Mouse (Mus musculus): ENCODE measurements around the gene Rpl9-ps1.

Rpl9-ps1 gene

GRCm38 (mm10) chr11:83645521-83645920, at the start of gene Rpl9-ps1:
Gene Rpl9-ps1 (minus strand): TSS chr11:83645621.
- DNase-seq (ENCODE audit: low spot score in 2 of 2), result no peak

GRCm38 (mm10) chr11:83692008-83692407, 46.6 kb upstream of the Rpl9-ps1 start:
- DNase-seq (ENCODE audit: low spot score in 2 of 2), result no peak

GRCm38 (mm10) chr11:83689918-83690317, 44.5 kb upstream of the Rpl9-ps1 start:
- DNase-seq (ENCODE audit: low spot score in 2 of 2), result no peak

GRCm38 (mm10) chr11:83675665-83676064, 30.2 kb upstream of the Rpl9-ps1 start:
- no peak for DNase-seq (ENCODE audit: low spot score in 2 of 2)

- no peak for DNase-seq (ENCODE audit: low spot score in 2 of 2)
These were observed 26.3 kb upstream of the Rpl9-ps1 start for GRCm38 (mm10) chr11:83671743-83672142.

GRCm38 (mm10) chr11:83663532-83663931, 18.1 kb upstream of the Rpl9-ps1 start:
- DNase-seq (ENCODE audit: low spot score in 2 of 2), result no peak

GRCm38 (mm10) chr11:83662204-83662603, 16.8 kb upstream of the Rpl9-ps1 start, which contains the start of gene Ccl4:
Gene Ccl4 (plus strand): TSS chr11:83662584.
- no peak for DNase-seq (ENCODE audit: low spot score in 2 of 2)

- no peak for DNase-seq (ENCODE audit: low spot score in 2 of 2)
These were observed 13.4 kb upstream of the Rpl9-ps1 start for GRCm38 (mm10) chr11:83658797-83659196.

GRCm38 (mm10) chr11:83657508-83657907, 12.1 kb upstream of the Rpl9-ps1 start:
- DNase-seq (ENCODE audit: low spot score in 2 of 2), result no peak

GRCm38 (mm10) chr11:83654606-83655005, 9.2 kb upstream of the Rpl9-ps1 start:
- DNase-seq (ENCODE audit: low spot score in 2 of 2), result no peak

GRCm38 (mm10) chr11:83649305-83649841, 4.0 kb upstream of the Rpl9-ps1 start, which contains the start of gene Ccl3:
Gene Ccl3 (minus strand): TSS chr11:83649355.
- no peak for DNase-seq (ENCODE audit: low spot score in 2 of 2)

GRCm38 (mm10) chr11:83646356-83647149, 1.1 kb upstream of the Rpl9-ps1 start:
- no peak for DNase-seq (ENCODE audit: low spot score in 2 of 2)

- no peak for DNase-seq (ENCODE audit: low spot score in 2 of 2)
These were observed 4.2 kb downstream of the Rpl9-ps1 start for GRCm38 (mm10) chr11:83641216-83641615.

- DNase-seq (ENCODE audit: low spot score in 2 of 2), result peak in 1 of 2 experiments; percentile 18
These were observed 5.3 kb downstream of the Rpl9-ps1 start for GRCm38 (mm10) chr11:83640141-83640540.

- no peak for DNase-seq (ENCODE audit: low spot score in 2 of 2)
These were observed 5.9 kb downstream of the Rpl9-ps1 start for GRCm38 (mm10) chr11:83639533-83639932.

GRCm38 (mm10) chr11:83638934-83639333, 6.5 kb downstream of the Rpl9-ps1 start:
- DNase-seq (ENCODE audit: low spot score in 2 of 2), result no peak

GRCm38 (mm10) chr11:83636742-83637235, 8.6 kb downstream of the Rpl9-ps1 start:
- no peak for DNase-seq (ENCODE audit: low spot score in 2 of 2)

- no peak for DNase-seq (ENCODE audit: low spot score in 2 of 2)
These were observed 10.5 kb downstream of the Rpl9-ps1 start for GRCm38 (mm10) chr11:83634898-83635297.

- DNase-seq (ENCODE audit: low spot score in 2 of 2), result no peak
These were observed 11.0 kb downstream of the Rpl9-ps1 start for GRCm38 (mm10) chr11:83634425-83634824.

GRCm38 (mm10) chr11:83632744-83633143, 12.7 kb downstream of the Rpl9-ps1 start:
- no peak for DNase-seq (ENCODE audit: low spot score in 2 of 2)

- no peak for DNase-seq (ENCODE audit: low spot score in 2 of 2)
These were observed 14.4 kb downstream of the Rpl9-ps1 start for GRCm38 (mm10) chr11:83631065-83631464.

GRCm38 (mm10) chr11:83630630-83631029, 14.8 kb downstream of the Rpl9-ps1 start:
- DNase-seq (ENCODE audit: low spot score in 2 of 2), result no peak

GRCm38 (mm10) chr11:83628808-83629207, 16.6 kb downstream of the Rpl9-ps1 start:
- DNase-seq (ENCODE audit: low spot score in 2 of 2), result no peak

All from frontal cortex, postnatal 10 days (tissue).